Mouse (Mus musculus) ES-Bruce4 (cell line): ENCODE results near the gene Zc3h6. TPM values are rescaled to one million over a fixed set of nuclear protein-coding genes. Genes with fewer than 3 reads are reported as not detected.

Experiments used
- H3K27ac ChIP-seq: 2 replicates; pipeline ENCODE4 v1.5.1; 2012; ENCODE audit warnings: low read length, inconsistent platforms; ENCODE audit not compliant: insufficient read depth
- H3K27me3 ChIP-seq: 2 replicates; pipeline ENCODE4 v1.6.1; 2012; ENCODE audit warnings: mild to moderate bottlenecking, low read length, inconsistent platforms; ENCODE audit not compliant: control insufficient read depth, poor library complexity, insufficient read depth, severe bottlenecking
- H3K36me3 ChIP-seq: 2 replicates; pipeline ENCODE4 v1.6.1; 2012; ENCODE audit warnings: inconsistent platforms, mild to moderate bottlenecking, low read length, moderate library complexity; ENCODE audit not compliant: control insufficient read depth, poor library complexity, insufficient read depth, severe bottlenecking
- H3K4me1 ChIP-seq: one replicate; pipeline ENCODE4 v1.8.1; 2011; ENCODE audit warnings: low read length; ENCODE audit not compliant: control insufficient read depth, insufficient read depth
- H3K4me3 ChIP-seq: 2 replicates; pipeline ENCODE4 v1.5.1; 2011; ENCODE audit warnings: low read depth, mild to moderate bottlenecking, low read length
- H3K9ac ChIP-seq: 2 replicates; pipeline ENCODE4 v1.6.1; 2012; ENCODE audit warnings: low read depth, mild to moderate bottlenecking, inconsistent platforms; ENCODE audit not compliant: poor library complexity, severe bottlenecking
- H3K9me3 ChIP-seq: replicated peaks from 2 replicates; pipeline ENCODE4 v1.6.1; 2012; ENCODE audit warnings: mild to moderate bottlenecking, low read length, inconsistent platforms; ENCODE audit not compliant: control insufficient read depth, poor library complexity, insufficient read depth, severe bottlenecking
- CTCF ChIP-seq: IDR thresholded peaks from one replicate; pipeline ENCODE4 v1.8.1; 2011; ENCODE audit warnings: low read depth, low read length
- EP300 ChIP-seq: IDR thresholded peaks from 2 replicates; pipeline ENCODE4 v1.6.1; 2011; ENCODE audit warnings: low read depth, low read length; ENCODE audit not compliant: insufficient read depth
- POLR2A ChIP-seq: IDR thresholded peaks from one replicate; pipeline ENCODE4 v1.8.1; 2011; ENCODE audit warnings: low read length; ENCODE audit not compliant: insufficient read depth
- polyA plus RNA-seq: library from polyadenylated mRNA; stranded (reverse); fragments of >200 nt; gene quantifications from 2 replicates; pipeline ENCODE4 v1.2.4, GENCODE M21; 2011; ENCODE audit warnings: low read depth; ENCODE audit not compliant: missing spikeins, insufficient read depth, insufficient read length

The Zc3h6 gene
- polyA plus RNA-seq, 1 experiment, result 12.7 TPM

- Histone ChIP-seq H3K36me3 (no peaks in the 10 kb centered on the region), H3K27me3 (no peaks in the 10 kb centered on the region), H3K9ac (peak overlapping the region; percentile 35), H3K4me3 (peak overlapping the region; percentile 65), H3K9me3 (no peaks in the 10 kb centered on the region), H3K27ac (no peak overlapping the region), H3K4me1 (no peaks in the 10 kb centered on the region)
- TF ChIP-seq EP300 (no peak), POLR2A (no peak)
Observed at GRCm38 (mm10) chr2:129038937-129039631, 71.9 kb downstream of the Zc3h6 start.

DNA sequence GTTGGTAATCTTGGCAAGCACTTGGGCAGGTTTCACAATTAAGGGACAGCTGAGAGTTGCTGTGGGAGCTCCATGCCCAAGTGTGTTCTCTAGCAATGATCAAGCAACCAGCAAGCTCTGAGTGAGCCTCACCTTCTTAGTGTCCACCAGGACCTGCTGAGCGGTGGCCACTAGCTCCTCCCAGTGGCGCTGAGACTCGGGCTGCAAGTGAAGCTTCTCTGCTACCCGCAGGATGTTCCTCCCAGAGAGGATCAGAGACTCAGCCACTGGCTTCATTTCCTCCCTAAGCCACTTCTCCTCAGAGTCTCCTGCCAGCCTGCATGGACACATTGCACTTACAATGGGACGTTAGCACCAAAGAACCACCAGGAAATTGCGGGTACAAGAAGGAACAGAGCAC lies 73.4 kb downstream of the Zc3h6 start:
- Histone ChIP-seq H3K9ac (no peak overlapping the region), H3K27me3 (no peaks in the 10 kb centered on the region), H3K27ac (no peak overlapping the region), H3K4me3 (no peak overlapping the region), H3K9me3 (no peaks in the 10 kb centered on the region), H3K4me1 (no peaks in the 10 kb centered on the region), H3K36me3 (no peaks in the 10 kb centered on the region)
- TF ChIP-seq CTCF (peak; percentile 23), POLR2A (no peak), EP300 (no peak)

DNA sequence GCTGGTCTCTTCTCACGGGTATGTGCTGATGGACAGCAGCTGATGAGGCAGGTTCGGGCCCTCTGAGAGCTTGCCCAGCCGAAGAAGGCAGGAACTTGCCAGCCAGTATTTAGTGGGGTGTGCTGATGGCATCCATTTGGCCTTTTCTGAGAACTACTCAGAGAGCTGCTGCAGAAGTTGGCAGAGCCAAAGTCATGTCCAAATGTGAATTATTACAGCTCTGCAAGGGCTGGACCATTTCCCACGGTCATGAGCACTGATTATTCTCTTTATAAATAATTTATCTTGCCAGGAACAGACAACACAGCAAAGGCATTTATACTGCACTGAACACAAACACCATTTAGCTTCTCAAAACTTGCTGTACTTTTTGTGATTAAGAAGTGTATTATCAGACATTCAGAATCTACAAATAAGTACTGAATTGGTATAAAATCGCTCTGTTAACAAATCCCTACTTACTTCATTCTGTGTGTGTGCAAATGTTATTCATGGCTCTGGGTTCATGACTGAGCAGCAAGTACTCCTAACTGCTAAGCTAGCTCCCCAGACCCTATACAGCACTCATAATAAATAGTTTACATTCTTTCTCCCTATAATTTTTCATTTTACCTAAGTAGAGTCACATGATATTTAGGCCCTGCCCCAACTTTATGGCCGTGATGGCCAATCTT lies 79.1 kb downstream of the Zc3h6 start:
- H3K9me3 ChIP-seq, result no peaks in the 10 kb centered on the region
- H3K36me3 ChIP-seq, result no peaks in the 10 kb centered on the region
- no peaks in the 10 kb centered on the region for H3K27me3 ChIP-seq
- H3K9ac ChIP-seq, result no peak overlapping the region
- no peak overlapping the region for H3K4me3 ChIP-seq
- no peak overlapping the region for H3K27ac ChIP-seq
- no peaks in the 10 kb centered on the region for H3K4me1 ChIP-seq
- TF ChIP-seq POLR2A (no peak), EP300 (no peak), CTCF (no peak)

DNA sequence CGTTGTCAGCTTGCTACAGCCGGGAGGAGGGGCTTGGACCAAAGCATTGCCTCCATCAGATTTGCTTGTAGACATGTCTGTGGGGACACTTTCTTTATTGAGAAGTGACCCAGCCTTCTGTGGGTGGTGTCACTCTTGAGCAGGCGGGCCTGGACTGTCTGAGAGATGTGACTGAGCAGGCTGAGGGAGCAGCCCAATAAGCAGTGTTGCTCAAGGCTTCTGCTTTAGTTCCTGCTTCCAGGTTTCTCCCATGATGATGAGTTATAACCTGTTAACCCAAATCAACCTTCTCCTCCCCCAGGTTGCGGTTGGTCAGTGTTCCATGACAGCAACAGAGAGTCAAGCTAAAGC lies 79.6 kb downstream of the Zc3h6 start:
- H3K27me3 ChIP-seq, result no peaks in the 10 kb centered on the region
- H3K9ac ChIP-seq, result no peak overlapping the region
- H3K4me1 ChIP-seq, result no peaks in the 10 kb centered on the region
- no peaks in the 10 kb centered on the region for H3K36me3 ChIP-seq
- no peak overlapping the region for H3K4me3 ChIP-seq
- no peaks in the 10 kb centered on the region for H3K9me3 ChIP-seq
- no peak overlapping the region for H3K27ac ChIP-seq
- no peak for TF ChIP-seq POLR2A
- no peak for TF ChIP-seq EP300
- no peak for TF ChIP-seq CTCF

DNA sequence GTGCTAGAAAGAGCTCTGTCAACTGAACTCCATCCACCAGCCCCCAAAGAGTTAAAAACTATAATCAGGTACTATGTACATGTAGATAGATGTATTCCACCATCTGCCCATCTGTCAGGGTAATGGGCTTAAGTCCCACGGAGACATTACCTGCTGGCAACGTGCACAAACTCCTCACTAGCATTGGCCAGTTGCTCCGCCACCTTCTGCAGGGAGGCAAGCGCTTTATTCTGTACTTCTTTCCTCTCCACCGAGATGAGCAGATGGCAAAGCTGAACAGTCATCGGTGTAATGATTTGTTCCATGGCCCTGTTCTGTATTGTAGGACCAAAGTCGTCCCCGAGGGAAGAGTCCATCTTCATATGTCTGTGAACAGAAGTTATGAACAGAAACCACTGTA lies 80.6 kb downstream of the Zc3h6 start, which contains the start of gene Vinac1:
TSS of gene Vinac1 (minus strand) at position 362 of the 400 bp plus-strand sequence.
- Histone ChIP-seq H3K9ac (no peak within 1 kb of the TSS), H3K4me3 (no peak within 1 kb of the TSS), H3K9me3 (no peaks in the 10 kb centered on the region), H3K36me3 (no peaks in the 10 kb centered on the region), H3K4me1 (no peaks in the 10 kb centered on the region), H3K27me3 (no peaks in the 10 kb centered on the region), H3K27ac (no peak within 1 kb of the TSS)
- TF ChIP-seq POLR2A (no peak), CTCF (no peak), EP300 (no peak)

DNA sequence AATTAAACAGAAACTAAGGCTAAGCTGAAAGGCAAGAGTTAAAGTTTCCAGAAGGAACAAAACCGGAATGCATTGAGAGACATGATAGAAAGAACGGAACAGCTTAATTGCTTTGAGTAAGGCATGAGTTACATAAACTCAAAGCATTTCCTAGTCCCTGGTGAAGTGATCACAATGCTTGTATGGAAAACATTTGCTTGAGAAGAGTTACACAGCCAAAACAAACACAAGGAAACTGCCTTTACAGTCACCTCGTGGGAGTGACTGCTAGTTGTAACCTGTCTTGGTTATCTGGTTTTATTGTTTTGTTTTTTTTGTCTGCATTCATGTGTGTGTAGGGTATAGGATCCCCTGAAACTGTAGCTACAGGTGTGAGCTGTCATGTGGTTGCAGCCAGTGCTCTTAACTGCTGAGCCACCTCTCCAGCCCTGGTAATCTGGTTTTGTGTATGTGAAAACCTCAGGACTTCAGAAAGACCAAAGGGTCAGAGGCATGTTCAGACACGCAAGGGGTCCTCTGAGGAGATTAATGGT lies 85.3 kb downstream of the Zc3h6 start:
- no peak overlapping the region for H3K4me3 ChIP-seq
- no peak overlapping the region for H3K27ac ChIP-seq
- no peaks in the 10 kb centered on the region for H3K4me1 ChIP-seq
- H3K9ac ChIP-seq, result no peak overlapping the region
- H3K9me3 ChIP-seq, result no peaks in the 10 kb centered on the region
- no peaks in the 10 kb centered on the region for H3K36me3 ChIP-seq
- H3K27me3 ChIP-seq, result no peaks in the 10 kb centered on the region
- TF ChIP-seq EP300, result no peak
- TF ChIP-seq CTCF, result no peak
- TF ChIP-seq POLR2A, result no peak
